Mouse (Mus musculus) cerebellum, adult 2 months (tissue): ENCODE data around the gene Emg1.

ENCODE experiments used
- CTCF ChIP-seq: fragments of 200-500 bp; IDR thresholded peaks from 2 replicates; pipeline ENCODE4 v1.5.1; 2011; ENCODE audit warnings: low read depth, mild to moderate bottlenecking, control low read depth, low read length, moderate library complexity, borderline replicate concordance; ENCODE audit not compliant: insufficient read depth
- POLR2A ChIP-seq: fragments of 200-500 bp; IDR thresholded peaks from 2 replicates; pipeline ENCODE4 v1.6.1; 2011; ENCODE audit warnings: low read length, control low read depth, borderline replicate concordance; ENCODE audit not compliant: insufficient read depth

- TF ChIP-seq CTCF (no peak), POLR2A (no peak)
These were observed 26.2 kb downstream of the Emg1 start for GRCm38 (mm10) chr6:124685606-124686386.
